Mouse (Mus musculus) CH12.LX (cell line): ENCODE data around the gene Ppara. TPM values are rescaled to one million over a fixed set of nuclear protein-coding genes. Genes with fewer than 3 reads are reported as not detected.
A peak's percentile ranks its signal among the peaks of the same experiment; 100 is the strongest.

Source experiments
- DNase-seq: peaks from one replicate; pipeline ENCODE4 v3.0.0-alpha.2; 2013; ENCODE audit errors: extremely low read depth
- H3K27ac ChIP-seq: 2 replicates; pipeline ENCODE4 v1.5.1; 2012; ENCODE audit warnings: low read depth, mild to moderate bottlenecking, control low read depth, moderate library complexity; ENCODE audit not compliant: insufficient read depth
- H3K27me3 ChIP-seq: replicated peaks from 2 replicates; pipeline ENCODE3; 2012; ENCODE audit warnings: inconsistent platforms
- H3K36me3 ChIP-seq, 2 experiments: replicated peaks in 1 of 2; 2 replicates each; pipeline versions ENCODE3 to v1.6.1; 2012; ENCODE audit warnings: inconsistent platforms in 1 of 2, low read length in 1 of 2, mild to moderate bottlenecking in 1 of 2, mixed read lengths in 1 of 2, moderate library complexity in 1 of 2; ENCODE audit not compliant: control insufficient read depth in 1 of 2, insufficient read depth in 1 of 2
- H3K4me1 ChIP-seq, 2 experiments: 2 replicates each; pipeline ENCODE4 v1.6.1; 2012; ENCODE audit warnings: inconsistent platforms in 1 of 2, moderate library complexity in 1 of 2; ENCODE audit not compliant: insufficient read depth in 2 of 2, control insufficient read depth in 1 of 2
- H3K4me2 ChIP-seq: 2 replicates; pipeline ENCODE4 v1.6.1; 2012; ENCODE audit warnings: low read depth, mild to moderate bottlenecking, control low read depth; ENCODE audit not compliant: poor library complexity, insufficient read depth, severe bottlenecking
- H3K4me3 ChIP-seq, 3 experiments: fragments of 150-350 bp in 1 of 3; sonication (generic) in 1 of 3; replicated peaks in 1 of 3; 2 replicates each; pipeline versions ENCODE3 to v1.5.1; 2011 to 2012; ENCODE audit warnings: low read depth in 2 of 3, low read length in 2 of 3, mild to moderate bottlenecking in 2 of 3, moderate library complexity in 2 of 3, control low read depth in 1 of 3, improper control_type of control experiment in 1 of 3, inconsistent platforms in 1 of 3, mixed read lengths in 1 of 3; ENCODE audit not compliant: poor library complexity in 1 of 3
- H3K79me2 ChIP-seq: replicated peaks from 2 replicates; pipeline ENCODE4 v1.6.1; 2012; ENCODE audit warnings: mild to moderate bottlenecking, moderate library complexity; ENCODE audit not compliant: control insufficient read depth, poor library complexity, insufficient read depth, severe bottlenecking; ENCODE audit errors: extremely low read depth
- H3K9ac ChIP-seq: 2 replicates; pipeline ENCODE4 v1.6.1; 2012; ENCODE audit warnings: low read depth, mild to moderate bottlenecking, control low read depth, moderate library complexity; ENCODE audit not compliant: insufficient read depth
- H3K9me3 ChIP-seq: replicated peaks from 2 replicates; pipeline ENCODE3; 2012; ENCODE audit warnings: low read length, inconsistent platforms, mixed read lengths
- CHD1 ChIP-seq: IDR thresholded peaks from 2 replicates; pipeline ENCODE4 v1.6.1; 2012; ENCODE audit warnings: low read depth, low read length, improper control_type of control experiment, inconsistent platforms
- CHD2 ChIP-seq: IDR thresholded peaks from 2 replicates; pipeline ENCODE4 v1.6.1; 2011; ENCODE audit warnings: low read length, improper control_type of control experiment
- GABPA ChIP-seq: IDR thresholded peaks from 2 replicates; pipeline ENCODE4 v1.6.1; 2012; ENCODE audit warnings: low read depth, low read length, improper control_type of control experiment, inconsistent platforms; ENCODE audit not compliant: insufficient replicate concordance
- HCFC1 ChIP-seq: IDR thresholded peaks from 2 replicates; pipeline ENCODE4 v1.6.1; 2012; ENCODE audit warnings: low read depth, mild to moderate bottlenecking, inconsistent platforms, low read length, improper control_type of control experiment
- IRF4 ChIP-seq: IDR thresholded peaks from 2 replicates; pipeline ENCODE4 v1.6.1; 2014; ENCODE audit warnings: low read depth, mild to moderate bottlenecking, inconsistent platforms, low read length, improper control_type of control experiment
- KAT2A ChIP-seq: IDR thresholded peaks from 2 replicates; pipeline ENCODE4 v1.6.1; 2012; ENCODE audit warnings: low read length, improper control_type of control experiment, inconsistent platforms; ENCODE audit not compliant: insufficient replicate concordance
- MAFK ChIP-seq: IDR thresholded peaks from 2 replicates; pipeline ENCODE4 v1.6.1; 2011; ENCODE audit warnings: low read length, improper control_type of control experiment; ENCODE audit not compliant: insufficient replicate concordance
- MEF2A ChIP-seq: IDR thresholded peaks from 2 replicates; pipeline ENCODE4 v1.6.1; 2014; ENCODE audit warnings: low read depth, mild to moderate bottlenecking, inconsistent platforms, low read length, improper control_type of control experiment, borderline replicate concordance
- MXI1 ChIP-seq: IDR thresholded peaks from 2 replicates; pipeline ENCODE4 v1.6.1; 2011; ENCODE audit warnings: mild to moderate bottlenecking, low read depth, low read length, improper control_type of control experiment
- MYC ChIP-seq: IDR thresholded peaks from 2 replicates; pipeline ENCODE4 v1.6.1; 2011; ENCODE audit warnings: low read depth, mild to moderate bottlenecking, improper control_type of control experiment, low read length
- NELFE ChIP-seq: IDR thresholded peaks from 2 replicates; pipeline ENCODE4 v1.6.1; 2011; ENCODE audit warnings: low read depth, low read length, improper control_type of control experiment
- POLR2A ChIP-seq: IDR thresholded peaks from 2 replicates; pipeline ENCODE4 v1.6.1; 2011; ENCODE audit warnings: low read depth, mild to moderate bottlenecking, improper control_type of control experiment, low read length
- POLR2AphosphoS2 ChIP-seq: IDR thresholded peaks from 2 replicates; pipeline ENCODE4 v1.6.1; 2011; ENCODE audit warnings: low read depth, low read length, improper control_type of control experiment
- RAD21 ChIP-seq: IDR thresholded peaks from 2 replicates; pipeline ENCODE4 v1.6.1; 2011; ENCODE audit warnings: low read depth, mild to moderate bottlenecking, low read length, improper control_type of control experiment, moderate library complexity
- RCOR1 ChIP-seq: conservative IDR thresholded peaks from 2 replicates; pipeline ENCODE4 v1.6.1; 2012; ENCODE audit warnings: low read depth, mild to moderate bottlenecking, inconsistent platforms, low read length, improper control_type of control experiment
- SIN3A ChIP-seq: IDR thresholded peaks from 2 replicates; pipeline ENCODE4 v1.6.1; 2012; ENCODE audit warnings: low read length, improper control_type of control experiment, inconsistent platforms
- TCF12 ChIP-seq: IDR thresholded peaks from 2 replicates; pipeline ENCODE4 v1.6.1; 2014; ENCODE audit warnings: low read depth, mild to moderate bottlenecking, inconsistent platforms, low read length, improper control_type of control experiment
- USF2 ChIP-seq: conservative IDR thresholded peaks from 2 replicates; pipeline ENCODE4 v1.6.1; 2011; ENCODE audit warnings: low read depth, low read length, improper control_type of control experiment
- ZC3H11A ChIP-seq: IDR thresholded peaks from 2 replicates; pipeline ENCODE4 v1.6.1; 2012; ENCODE audit warnings: low read depth, mild to moderate bottlenecking, inconsistent platforms, low read length, improper control_type of control experiment
- ZKSCAN1 ChIP-seq: IDR thresholded peaks from 2 replicates; pipeline ENCODE4 v1.6.1; 2012; ENCODE audit warnings: low read depth, inconsistent platforms, low read length, improper control_type of control experiment, borderline replicate concordance
- ZNF384 ChIP-seq: IDR thresholded peaks from 2 replicates; pipeline ENCODE4 v1.6.1; 2012; ENCODE audit warnings: low read depth, low read length, improper control_type of control experiment, inconsistent platforms
- dilution Hi-C: fragments of 300-500 bp; cut with MboI; formaldehyde crosslinking; loops from 2 replicates; pipeline ENCODE4 v1.14.3; 2020; ENCODE audit warnings: low sequenced_read_pairs; ENCODE audit not compliant: extremely low pct_unique_long_range_greater_than_20kb, extremely low pct_ligation_motif_present
- in situ Hi-C: fragments of 300-500 bp; cut with MboI; formaldehyde crosslinking; loops from 3 replicates; pipeline ENCODE4 v1.14.3; 2019; ENCODE audit warnings: low sequenced_read_pairs, low pct_ligation_motif_present, low pct_unique_long_range_greater_than_20kb, mixed read lengths
- polyA plus RNA-seq: library from polyadenylated mRNA; unstranded; fragments of >175 nt; gene quantifications from 2 replicates; pipeline ENCODE4 v1.2.1, GENCODE M21; 2012; ENCODE audit warnings: low read depth; ENCODE audit not compliant: insufficient read length
- total RNA-seq, 2 experiments: library from RNA; depleted of rRNA; stranded (reverse); fragments of 300-350 nt in 1 of 2; fragments of >200 nt in 1 of 2; gene quantifications; 2 replicates each; pipeline ENCODE4 v1.2.3; 2012 to 2014

The Ppara gene
- total and polyA plus RNA-seq, 3 experiments, result not detected

GRCm38 (mm10) chr15:85749141-85749540 lies 14.4 kb downstream of the Ppara start:
- DNase-seq, result peak; percentile 17
- Histone ChIP-seq H3K4me1 (peaks cover 0 to 10% of the 10 kb centered on the region in 2 experiments; a peak in 2 of 4 replicates), H3K9ac (no peak overlapping the region), H3K4me3 (no peak overlapping the region), H3K27ac (no peak overlapping the region), H3K27me3 (peaks cover 58% of the 10 kb centered on the region), H3K9me3 (no peaks in the 10 kb centered on the region), H3K4me2 (no peak overlapping the region), H3K79me2 (no peaks in the 10 kb centered on the region), H3K36me3 (no peaks in the 10 kb centered on the region)
- in situ Hi-C loops, result loop anchor here (25.0 kb wide), 1 partner anchor 288 kb away; the partner anchor contains the start of gene Celsr1
- dilution Hi-C loops, result no loop called here
- TF ChIP-seq NELFE (no peak), USF2 (no peak), MXI1 (no peak), SIN3A (no peak), MAFK (no peak), CHD2 (no peak)

GRCm38 (mm10) chr15:85750115-85750514 lies 15.3 kb downstream of the Ppara start:
- H3K4me2 ChIP-seq, result no peak overlapping the region
- no peak for DNase-seq
- H3K9ac ChIP-seq, result no peak overlapping the region
- no peak overlapping the region for H3K27ac ChIP-seq
- H3K79me2 ChIP-seq, result no peaks in the 10 kb centered on the region
- dilution Hi-C loops, result no loop called here
- in situ Hi-C loops, result no loop called here
- no peak overlapping the region for H3K4me3 ChIP-seq
- H3K4me1 ChIP-seq, result peaks cover 0 to 10% of the 10 kb centered on the region in 2 experiments; a peak in 2 of 4 replicates
- H3K9me3 ChIP-seq, result no peaks in the 10 kb centered on the region
- TF ChIP-seq RCOR1, result no peak
- TF ChIP-seq POLR2A, result no peak
- no peak for TF ChIP-seq ZKSCAN1
- no peaks in the 10 kb centered on the region for H3K36me3 ChIP-seq
- peaks cover 60% of the 10 kb centered on the region for H3K27me3 ChIP-seq

- H3K36me3 ChIP-seq, result no peaks in the 10 kb centered on the region
- in situ Hi-C loops, result no loop called here
- peaks cover 56% of the 10 kb centered on the region for H3K27me3 ChIP-seq
- dilution Hi-C loops, result no loop called here
- peaks cover 0 to 10% of the 10 kb centered on the region in 2 experiments; a peak in 2 of 4 replicates for H3K4me1 ChIP-seq
- no peaks in the 10 kb centered on the region for H3K79me2 ChIP-seq
- peaks cover 5% of the 10 kb centered on the region for H3K9me3 ChIP-seq
- H3K4me3 ChIP-seq, result no peak overlapping the region
- H3K9ac ChIP-seq, result no peak overlapping the region
- H3K27ac ChIP-seq, result no peak overlapping the region
- H3K4me2 ChIP-seq, result no peak overlapping the region
- TF ChIP-seq POLR2AphosphoS2, result no peak
- TF ChIP-seq CHD2, result no peak
- TF ChIP-seq TCF12, result no peak
- TF ChIP-seq ZNF384, result no peak
- TF ChIP-seq HCFC1, result no peak
- no peak for TF ChIP-seq ZKSCAN1
- TF ChIP-seq USF2, result no peak
- TF ChIP-seq MXI1, result no peak
- TF ChIP-seq ZC3H11A, result no peak
- no peak for TF ChIP-seq RCOR1
- no peak for TF ChIP-seq IRF4
- TF ChIP-seq GABPA, result no peak
- TF ChIP-seq CHD1, result no peak
- TF ChIP-seq MEF2A, result no peak
- TF ChIP-seq RAD21, result no peak
- no peak for TF ChIP-seq MYC
- TF ChIP-seq KAT2A, result no peak
- DNase-seq, result no peak
Measured at GRCm38 (mm10) chr15:85752655-85753054, 17.9 kb downstream of the Ppara start.
